Mouse (Mus musculus) left cerebral cortex, adult 9 months (tissue): ENCODE measurements around the gene Gm5936.
"Not testable (repeated sequence)": the region's sequence is repeated elsewhere in the genome, so short reads cannot be mapped to it uniquely, and the experiment has no call there.

Experiments
- DNase-seq, 2 experiments: peaks; one replicate each; pipeline ENCODE4 v3.0.0; 2022; ENCODE audit warnings: low spot score in 2 of 2

Gene Gm5936

GRCm38 (mm10) chrX:74836842-74837522 lies at the start of gene Gm5936:
Gene Gm5936, plus strand, starts transcription at chrX:74837196.
- peak; percentile 5 to 31 for DNase-seq

GRCm38 (mm10) chrX:74856104-74856503 lies 19.1 kb downstream of the Gm5936 start:
- not testable (repeated sequence) for DNase-seq

GRCm38 (mm10) chrX:74880123-74880522 lies 43.1 kb downstream of the Gm5936 start:
- not testable (repeated sequence) for DNase-seq
